Mouse (Mus musculus): ENCODE results near the gene Scap. TPM values are rescaled to one million over a fixed set of nuclear protein-coding genes. Genes with fewer than 3 reads are reported as not detected.

Scap gene
- polyA plus RNA-seq, 1 experiment from 2014 or later: 38.8 TPM

Other genes with a start within 250 kb of the Scap start
- gene Smarcc1, start 215.6 kb upstream of the Scap start, polyA plus RNA-seq (2015; fragmentation: Nextera tagmentation; extraction: Ambion mirVana): 97.6 and 115 TPM in 2 replicates
- 113 and 117 TPM in 2 replicates for gene Dhx30, start 215.5 kb upstream of the Scap start, polyA plus RNA-seq (2015; fragmentation: Nextera tagmentation; extraction: Ambion mirVana)
- gene Cspg5, start 89.5 kb upstream of the Scap start, polyA plus RNA-seq (2015; fragmentation: Nextera tagmentation; extraction: Ambion mirVana): 4.0 and 8.9 TPM in 2 replicates
- 22.9 and 25.9 TPM in 2 replicates for gene Elp6, start 28.1 kb upstream of the Scap start, polyA plus RNA-seq (2015; fragmentation: Nextera tagmentation; extraction: Ambion mirVana)
- 16.5 and 17.1 TPM in 2 replicates for gene Ptpn23, start 74.9 kb downstream of the Scap start, polyA plus RNA-seq (2015; fragmentation: Nextera tagmentation; extraction: Ambion mirVana)
- 4.2 and 9.6 TPM in 2 replicates for gene Ngp, start 86.5 kb downstream of the Scap start, polyA plus RNA-seq (2015; fragmentation: Nextera tagmentation; extraction: Ambion mirVana)
- gene Klhl18, start 143.4 kb downstream of the Scap start, polyA plus RNA-seq (2015; fragmentation: Nextera tagmentation; extraction: Ambion mirVana): 10.5 and 11.3 TPM in 2 replicates
- 0.95 and 1.3 TPM in 2 replicates for gene Kif9, start 143.7 kb downstream of the Scap start, polyA plus RNA-seq (2015; fragmentation: Nextera tagmentation; extraction: Ambion mirVana)
- 31.9 and 34.0 TPM in 2 replicates for gene Setd2, start 199.3 kb downstream of the Scap start, polyA plus RNA-seq (2015; fragmentation: Nextera tagmentation; extraction: Ambion mirVana)